Comparison of ENCODE assay signal across 11 mouse cellular contexts in the genomic region with DNA sequence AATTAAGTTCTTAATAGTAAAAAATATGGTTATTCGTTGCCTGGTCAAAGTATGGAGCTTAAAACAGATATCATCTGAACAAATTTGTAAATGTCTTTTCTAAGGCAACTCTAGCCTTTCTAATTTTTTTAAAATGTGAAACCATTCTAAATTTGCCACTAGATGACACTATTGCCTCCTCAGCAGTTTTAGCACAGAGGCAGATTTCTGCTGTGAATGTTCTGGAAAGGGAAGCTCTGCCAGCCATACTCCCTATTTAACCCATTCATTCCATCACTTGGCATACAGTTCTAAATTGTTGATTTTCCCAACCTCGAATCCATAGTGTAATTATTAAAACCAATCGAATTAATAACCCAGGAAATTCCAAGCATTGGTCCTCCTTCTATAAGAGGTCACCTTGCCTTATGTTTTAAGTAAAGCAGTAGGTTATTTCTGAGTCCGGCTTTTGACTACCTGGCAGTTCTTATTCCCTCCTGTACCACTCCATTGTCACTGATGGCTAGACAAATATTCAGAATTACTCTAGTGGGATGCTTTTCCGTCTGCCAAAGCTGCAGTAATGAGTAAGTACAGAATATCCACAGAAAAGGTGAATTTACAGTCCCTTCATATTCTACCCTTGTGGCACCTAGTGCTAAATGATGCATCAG.
DNase-seq lines count a peak whose midpoint lies in the region; ATAC-seq and TF ChIP-seq lines count a peak whose summit lies in the region.
"Had no signal": no experiment of that assay in that cellular context is flagged by ENCODE, and none has a peak within 500 bp of the region (broad histone marks: within the 10 kb centered on the region; RNA-seq: fewer than 3 reads in every experiment).

No protein-coding gene starts in this region.

- TF ChIP-seq POLR2A in kidney, adult 2 months (IDR thresholded peaks at IDR 0.05; ENCODE audit: low read depth, low read length): no peak

- WGBS in kidney, adult 2 months: 56% methylated on average over 5 of the region's 5 CpGs

- no peak for ATAC-seq in erythroid progenitor cell, adult 5-6 weeks (replicated peaks; ENCODE audit: low FRiP score, poor library complexity, severe bottlenecking)
- ATAC-seq: liver, embryonic 12.5 days had no signal

- H3K27ac ChIP-seq in kidney, adult 2 months (ENCODE audit: insufficient read depth, low read depth, low read length): no peak overlapping the region
- H3K27ac ChIP-seq: liver, embryonic 12.5 days had no signal

- no peak overlapping the region for H3K4me3 ChIP-seq in kidney, adult 2 months (ENCODE audit: insufficient read depth, low read depth, low read length)
- H3K4me3 ChIP-seq: liver, embryonic 12.5 days had no signal

- no peaks in the 10 kb centered on the region for H3K27me3 ChIP-seq in kidney, adult 2 months (replicated peaks; ENCODE audit: control insufficient read depth, insufficient read depth, low read length)
- H3K27me3 ChIP-seq: liver, embryonic 12.5 days had no signal

- no peaks in the 10 kb centered on the region for H3K36me3 ChIP-seq in kidney, adult 2 months (ENCODE audit: control insufficient read depth, insufficient read depth, low read length)
- H3K36me3 ChIP-seq: liver, embryonic 12.5 days had no signal

- no peaks in the 10 kb centered on the region for H3K4me1 ChIP-seq in kidney, adult 2 months (ENCODE audit: control insufficient read depth, insufficient read depth, low read length)
- H3K4me1 ChIP-seq: liver, embryonic 12.5 days had no signal

- peak; percentile 3 for DNase-seq in cerebellum, adult 11 months
- DNase-seq in cerebellum, postnatal 36 days: no peak
- DNase-seq in kidney, adult 2 months: peak; percentile 24
- DNase-seq in kidney, postnatal 4 days: no peak
- DNase-seq in right cerebral cortex, adult 2 months (ENCODE audit: low spot score in 2 of 2): peak; percentile 18 to 21
- no peak for DNase-seq in right cerebral cortex, postnatal 36 days (ENCODE audit: low spot score in 2 of 2)
- DNase-seq in telencephalon, adult 2 months (ENCODE audit: low read depth, low spot score): peak; percentile 56
- DNase-seq: gastrocnemius, postnatal 14 days; kidney, adult 11 months had no signal

- TF ChIP-seq CTCF in kidney, adult 2 months (conservative IDR thresholded peaks at IDR 0.05; ENCODE audit: insufficient read depth, insufficient read length, low read depth, low read length): 0 out of 2 replicates have a peak, but pooled peaks have one; percentile 8

Comparison
In these comparisons a context has a peak if more than half of its experiments do, and no peak if none do; other contexts are left out.
1. DNase-seq: peak in cerebellum, adult 11 months (single experiment), kidney, adult 2 months (single experiment), right cerebral cortex, adult 2 months (2 of 2) and telencephalon, adult 2 months (single experiment); none in cerebellum, postnatal 36 days (0 of 2), kidney, postnatal 4 days (0 of 2) and right cerebral cortex, postnatal 36 days (0 of 2).